Mouse (Mus musculus): ENCODE results near the gene Anks6.

DNA sequence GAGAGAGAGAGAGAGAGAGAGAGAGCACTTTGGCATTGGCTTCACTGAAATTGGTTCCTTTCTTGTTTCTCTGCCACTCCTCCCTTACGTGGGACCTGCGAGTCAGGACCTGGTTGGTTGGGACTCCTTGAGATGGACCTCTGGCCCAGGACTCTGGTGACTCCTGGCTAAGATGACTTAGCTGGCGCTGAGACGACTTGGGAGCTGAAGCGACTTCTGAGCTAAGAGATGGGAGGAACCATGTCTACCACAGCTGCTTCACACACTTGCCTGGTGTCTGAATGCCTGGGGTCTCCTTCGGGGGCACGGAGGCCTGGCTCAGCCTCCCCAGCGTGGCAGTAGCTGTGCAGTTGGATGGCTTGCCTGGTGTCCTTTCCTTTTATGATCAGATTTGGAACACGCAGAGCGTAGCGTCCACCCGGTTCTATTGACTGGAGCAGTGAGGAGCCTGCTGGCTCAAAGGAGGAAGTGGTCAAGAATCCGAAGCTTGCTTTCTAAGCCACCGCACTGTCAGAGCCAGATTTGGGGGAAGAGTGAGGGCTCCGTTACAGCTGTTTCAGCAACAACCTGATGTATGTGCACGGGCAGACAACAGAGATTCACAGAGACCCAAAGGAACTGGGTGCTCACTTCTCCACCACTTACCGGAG, 22.9 kb upstream of the Anks6 start:
- TF ChIP-seq CTCF (IDR thresholded peaks at IDR 0.05; ENCODE audit: low read depth) (no peak), EP300 (optimal IDR thresholded peaks at IDR 0.05) (no peak)
